Mouse (Mus musculus) bone marrow macrophage, adult 2 months (primary cell): ENCODE measurements around the gene Casr. TPM values are rescaled to one million over a fixed set of nuclear protein-coding genes. Genes with fewer than 3 reads are reported as not detected.

ENCODE experiments used
- H3K27ac ChIP-seq: 2 replicates; pipeline ENCODE4 v1.5.1; 2012; ENCODE audit warnings: low read depth, low read length; ENCODE audit not compliant: insufficient read depth
- H3K4me1 ChIP-seq: 2 replicates; pipeline ENCODE4 v1.6.1; 2012; ENCODE audit warnings: low read length; ENCODE audit not compliant: control insufficient read depth, insufficient read depth
- H3K4me3 ChIP-seq: 2 replicates; pipeline ENCODE4 v1.5.1; 2012; ENCODE audit warnings: mild to moderate bottlenecking, low read length, moderate library complexity; ENCODE audit not compliant: insufficient read depth
- CTCF ChIP-seq: IDR thresholded peaks from 2 replicates; pipeline ENCODE4 v1.5.1; 2012; ENCODE audit warnings: low read depth, mild to moderate bottlenecking, low read length, moderate library complexity
- POLR2A ChIP-seq: IDR thresholded peaks from 2 replicates; pipeline ENCODE4 v1.6.1; 2012; ENCODE audit warnings: mild to moderate bottlenecking, low read depth, low read length, borderline replicate concordance
- polyA plus RNA-seq: library from polyadenylated mRNA; stranded (reverse); fragments of >200 nt; gene quantifications from 2 replicates; pipeline ENCODE4 v1.2.4, GENCODE M21; 2012; ENCODE audit not compliant: missing spikeins, insufficient read depth, insufficient read length

Gene Casr
- polyA plus RNA-seq, 1 experiment: not detected

DNA sequence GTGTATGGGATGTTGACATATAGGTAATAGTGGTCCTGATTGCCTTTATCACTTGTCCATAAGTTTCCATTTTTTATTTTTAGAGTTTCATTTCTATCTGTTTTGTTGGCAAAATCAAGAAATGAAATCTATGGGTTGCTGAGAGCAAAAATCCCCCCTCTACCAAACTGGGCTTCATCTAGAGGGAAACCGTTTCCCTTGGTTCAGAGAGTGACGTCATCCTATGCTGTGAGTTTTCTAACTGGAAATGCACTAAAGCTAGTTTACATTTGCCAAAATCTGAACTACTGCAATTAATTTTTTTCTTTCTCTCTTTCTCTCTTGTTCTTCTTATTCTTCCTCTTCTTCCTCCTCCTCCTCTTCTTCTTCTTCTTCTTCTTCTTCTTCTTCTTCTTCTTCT is 87.1 kb downstream of the Casr start:
- Histone ChIP-seq H3K27ac (no peak overlapping the region), H3K4me3 (no peak overlapping the region), H3K4me1 (peaks cover 9% of the 10 kb centered on the region)
- no peak for TF ChIP-seq POLR2A
- no peak for TF ChIP-seq CTCF

DNA sequence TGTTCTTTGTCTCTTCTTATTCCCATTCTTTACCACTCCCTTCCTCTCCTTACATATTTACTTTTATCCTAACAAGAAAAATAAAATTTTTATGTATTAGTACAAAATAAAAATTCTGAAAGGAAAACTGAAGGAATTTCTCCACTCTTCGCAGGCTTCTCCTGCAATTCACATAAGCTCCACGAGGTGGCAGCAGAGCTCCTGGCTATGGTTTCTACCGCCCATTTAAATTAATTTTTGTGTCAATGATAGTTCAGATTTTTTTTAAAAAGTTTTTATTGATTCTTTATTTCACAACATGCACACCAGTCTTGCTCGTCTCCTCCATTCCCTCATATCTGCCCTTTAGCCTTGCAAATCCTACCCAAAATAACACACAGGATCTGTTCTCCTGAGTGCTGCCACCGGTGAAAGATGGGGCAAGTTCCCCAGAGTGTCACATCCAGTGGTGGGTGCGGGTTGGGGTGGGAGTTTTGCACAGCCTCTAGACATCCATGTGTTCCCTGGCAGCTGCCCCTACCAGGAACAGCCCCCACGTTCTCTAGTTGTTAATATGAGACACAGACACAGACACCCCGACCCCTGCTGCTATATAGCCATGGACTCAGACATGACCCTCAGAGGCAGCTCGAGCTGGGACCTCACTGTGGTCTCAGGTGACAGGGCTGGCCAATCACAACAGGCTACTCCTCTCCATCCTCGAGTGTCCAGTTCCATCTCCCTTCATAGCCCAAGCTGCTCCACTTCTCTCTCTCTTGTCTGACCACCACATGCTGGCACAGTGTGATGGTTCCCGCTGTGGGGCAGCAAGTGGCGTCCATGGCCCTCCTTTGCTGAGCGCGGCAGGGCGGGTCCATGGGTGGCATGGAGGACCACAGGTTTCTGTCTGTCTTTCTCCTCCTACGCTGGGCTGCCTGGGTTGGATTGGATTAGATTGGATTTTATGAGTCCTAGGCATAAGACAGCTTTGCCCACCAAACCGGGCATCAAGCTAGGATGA is 88.4 kb downstream of the Casr start:
- H3K4me1 ChIP-seq: peaks cover 9% of the 10 kb centered on the region
- H3K27ac ChIP-seq: no peak overlapping the region
- peak; percentile 92 for TF ChIP-seq CTCF
- TF ChIP-seq POLR2A: no peak
- H3K4me3 ChIP-seq: no peak overlapping the region

DNA sequence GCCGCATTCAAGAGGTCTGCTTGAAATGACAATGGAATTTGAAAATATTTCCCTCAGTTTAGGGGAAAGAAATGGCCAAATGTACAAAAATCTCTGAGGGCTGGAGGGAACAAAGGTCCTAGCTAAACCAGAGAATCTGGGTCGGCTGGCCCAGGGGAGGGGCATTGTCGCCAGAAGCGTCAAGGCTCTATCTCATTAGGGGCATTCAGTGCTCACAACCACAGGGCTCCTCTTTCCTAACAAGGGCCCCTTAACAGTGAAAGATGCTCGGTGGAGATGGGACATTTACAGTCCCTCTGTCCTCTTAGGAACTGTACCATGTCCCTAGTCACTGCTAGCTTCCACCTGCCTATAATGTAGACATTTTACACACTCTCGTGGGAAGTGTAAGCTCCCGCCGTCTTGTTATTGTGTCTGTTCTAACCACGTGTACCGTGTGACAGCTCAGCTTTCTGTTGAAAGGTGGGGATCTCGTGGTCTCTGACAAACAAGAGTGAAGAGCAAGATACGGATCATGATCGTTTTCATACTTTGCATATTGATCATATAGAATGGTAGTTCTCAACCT is 90.8 kb downstream of the Casr start:
- Histone ChIP-seq H3K27ac (no peak overlapping the region), H3K4me3 (no peak overlapping the region), H3K4me1 (no peaks in the 10 kb centered on the region)
- TF ChIP-seq CTCF: no peak
- TF ChIP-seq POLR2A: no peak

DNA sequence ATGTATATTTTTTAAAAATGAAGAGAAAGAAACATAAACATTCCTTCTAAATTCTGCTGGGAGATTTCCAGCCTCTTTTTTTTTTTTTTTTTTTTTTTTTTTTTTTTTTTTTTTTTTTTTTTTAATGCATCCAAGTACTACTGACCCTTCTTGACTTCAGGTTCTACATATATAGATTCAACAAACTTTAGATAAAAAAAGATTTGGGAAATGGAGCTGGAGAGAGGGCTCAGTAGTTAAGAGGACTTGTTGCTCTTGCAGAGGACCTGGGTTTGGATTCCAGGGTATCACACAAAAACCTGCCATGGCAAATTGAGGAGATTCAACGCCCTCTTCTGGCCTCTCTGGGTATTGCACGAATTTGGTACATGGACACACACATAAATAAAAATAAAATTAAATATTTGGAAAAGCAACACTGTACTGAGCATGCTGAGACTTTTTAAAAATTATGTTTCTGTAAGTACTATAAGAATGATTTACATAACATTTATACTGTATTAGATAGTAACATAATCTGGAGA is 91.9 kb downstream of the Casr start:
- peak; percentile 15; the same call in 1 of the 2 replicates for TF ChIP-seq CTCF
- no peak for TF ChIP-seq POLR2A
- no peak overlapping the region for H3K4me3 ChIP-seq
- H3K4me1 ChIP-seq: no peaks in the 10 kb centered on the region
- no peak overlapping the region for H3K27ac ChIP-seq

DNA sequence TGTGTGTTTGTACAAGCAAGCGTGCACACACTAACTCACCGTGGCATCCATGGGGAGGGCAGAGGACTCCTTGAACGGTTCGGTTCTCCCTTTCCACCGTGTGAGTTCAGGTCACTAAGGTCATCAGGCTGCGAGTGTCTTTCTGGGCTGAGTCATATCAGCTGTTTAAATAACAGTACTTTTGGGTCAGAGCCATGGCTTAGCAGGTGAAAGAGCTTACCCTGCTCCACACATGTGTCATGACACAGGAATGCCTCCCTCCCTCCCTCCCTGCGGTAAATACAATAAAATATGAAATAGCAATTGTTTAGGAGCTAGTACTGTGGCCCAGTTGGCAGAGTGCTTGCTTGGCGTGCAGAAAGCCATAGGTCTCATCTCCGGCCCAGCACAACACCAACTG is 92.6 kb downstream of the Casr start:
- Histone ChIP-seq H3K4me3 (no peak overlapping the region), H3K27ac (no peak overlapping the region), H3K4me1 (no peaks in the 10 kb centered on the region)
- no peak for TF ChIP-seq POLR2A

DNA sequence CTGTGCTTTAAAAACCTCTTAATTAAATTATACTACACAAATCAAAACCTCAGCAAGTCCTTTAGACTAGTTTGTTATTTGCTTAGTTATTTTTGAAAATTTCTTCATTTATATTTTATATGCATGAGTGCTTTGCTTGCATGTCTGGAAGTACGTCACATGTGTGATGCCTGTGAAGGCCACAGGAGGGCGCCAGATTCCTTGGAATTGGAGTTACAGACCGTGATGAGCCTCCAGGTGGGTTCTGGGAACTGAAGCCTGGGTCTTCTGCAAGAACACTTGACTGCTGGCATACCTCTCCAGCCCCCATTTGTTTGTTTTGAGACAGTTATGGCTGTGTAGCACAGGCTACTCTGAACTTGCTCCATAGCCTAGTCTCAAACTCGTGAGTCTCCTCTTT is 93.1 kb downstream of the Casr start:
- Histone ChIP-seq H3K4me1 (no peaks in the 10 kb centered on the region), H3K27ac (no peak overlapping the region), H3K4me3 (no peak overlapping the region)
- TF ChIP-seq POLR2A (no peak), CTCF (peak; percentile 51; the same call in 1 of the 2 replicates)

DNA sequence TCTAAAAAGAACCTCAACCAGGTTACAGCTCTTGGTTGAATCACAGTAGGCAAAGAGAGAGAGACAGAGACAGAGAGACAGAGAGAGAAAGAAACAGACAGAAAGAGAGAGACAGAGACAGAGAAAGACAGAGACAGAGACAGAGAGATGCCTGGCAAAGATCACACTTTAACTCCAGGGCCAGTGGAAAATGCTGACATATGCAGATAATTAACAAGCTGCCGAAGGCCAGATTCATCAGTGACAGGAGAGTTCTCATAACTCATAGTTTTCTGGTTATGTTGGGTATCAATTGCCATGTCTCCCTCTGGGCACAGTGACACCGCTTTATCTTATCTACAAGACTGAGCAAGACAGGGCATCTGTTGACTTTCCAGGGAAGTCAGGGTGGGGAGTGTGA is 94.0 kb downstream of the Casr start:
- no peak overlapping the region for H3K4me3 ChIP-seq
- no peaks in the 10 kb centered on the region for H3K4me1 ChIP-seq
- H3K27ac ChIP-seq: no peak overlapping the region
- TF ChIP-seq POLR2A (no peak), CTCF (no peak)

DNA sequence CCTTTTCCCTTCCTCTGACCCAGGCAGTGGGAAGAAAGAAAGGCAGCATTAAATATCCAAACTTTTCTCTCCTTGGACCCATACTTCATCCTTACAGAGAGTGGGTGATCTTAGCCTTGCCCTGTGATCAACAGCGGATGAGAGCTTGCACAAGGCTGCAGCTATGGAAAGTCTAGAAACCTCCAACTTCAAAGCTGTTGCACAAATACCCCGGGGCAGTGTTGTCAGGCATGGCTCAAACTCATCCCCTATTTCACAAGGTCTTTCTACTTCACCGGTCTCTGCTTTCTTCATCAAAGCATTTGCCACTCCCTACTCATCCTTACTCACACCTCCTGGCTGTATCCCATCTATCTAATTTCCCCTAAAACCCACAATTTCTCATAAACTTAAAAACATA is 96.5 kb downstream of the Casr start:
- no peak overlapping the region for H3K27ac ChIP-seq
- no peaks in the 10 kb centered on the region for H3K4me1 ChIP-seq
- no peak overlapping the region for H3K4me3 ChIP-seq
- TF ChIP-seq CTCF: no peak
- no peak for TF ChIP-seq POLR2A

DNA sequence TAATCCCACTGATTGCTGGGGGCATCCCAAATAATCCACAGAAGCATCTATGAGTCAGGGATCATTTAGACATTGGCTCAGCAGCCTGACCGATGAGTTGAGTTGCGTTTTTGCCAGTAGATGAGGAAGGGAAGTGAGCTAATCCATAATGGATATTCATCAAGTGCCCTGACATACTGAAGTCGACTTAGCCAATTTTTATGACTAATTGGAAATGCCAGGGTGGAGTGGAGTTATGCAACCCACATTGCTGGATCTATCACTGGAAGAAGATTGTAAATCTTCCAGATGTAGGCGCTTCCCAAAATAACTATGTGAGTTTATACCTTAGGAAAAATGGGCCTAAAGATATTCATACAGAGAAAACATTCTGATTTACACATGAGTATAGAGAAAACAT is 97.9 kb downstream of the Casr start:
- H3K4me3 ChIP-seq: no peak overlapping the region
- TF ChIP-seq POLR2A (no peak), CTCF (no peak)
- no peaks in the 10 kb centered on the region for H3K4me1 ChIP-seq
- H3K27ac ChIP-seq: no peak overlapping the region

DNA sequence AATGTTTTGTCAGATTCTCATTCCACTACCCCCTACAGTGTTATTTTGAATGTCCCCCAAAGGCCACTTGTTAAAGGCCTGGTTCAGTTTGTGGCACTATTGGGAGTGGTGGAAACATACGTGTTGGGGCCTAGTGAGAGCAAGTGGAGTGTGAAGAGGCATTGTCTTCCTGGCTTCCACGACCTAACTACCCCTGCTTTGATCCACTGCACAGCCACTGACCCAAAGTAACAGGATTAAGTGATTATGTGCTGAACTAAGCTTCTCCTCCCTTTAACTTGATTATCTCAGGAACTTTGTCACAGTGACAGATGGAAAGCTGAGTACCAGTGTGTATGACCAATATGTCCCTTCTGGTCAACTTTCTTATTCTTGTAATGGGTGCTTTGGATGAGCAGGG is 101.5 kb downstream of the Casr start:
- no peak overlapping the region for H3K27ac ChIP-seq
- H3K4me3 ChIP-seq: no peak overlapping the region
- TF ChIP-seq CTCF (no peak), POLR2A (no peak)
- 0 out of 2 replicates have a peak, but pooled peaks cover under 1% of the 10 kb centered on the region for H3K4me1 ChIP-seq
